ENCODE assay signal across 32 mouse cellular contexts in genomic region chr1:171535194-171535593, GRCm38 (mm10). TPM values are rescaled to one million over a fixed set of nuclear protein-coding genes. Genes with fewer than 3 reads are reported as not detected.
"Had no signal": no experiment of that assay in that cellular context is flagged by ENCODE, and none has a peak within 500 bp of the region (broad histone marks: within the 10 kb centered on the region; RNA-seq: fewer than 3 reads in every experiment).

TSS of gene Itln1 (minus strand) at chr1:171535294.

- H3K27me3 ChIP-seq: embryonic facial prominence, embryonic 12.5 days; embryonic facial prominence, embryonic 13.5 days; embryonic facial prominence, embryonic 15.5 days; forebrain, embryonic 12.5 days; forebrain, embryonic 13.5 days; forebrain, embryonic 15.5 days had no signal

- H3K27ac ChIP-seq: embryonic facial prominence, embryonic 12.5 days; embryonic facial prominence, embryonic 13.5 days; embryonic facial prominence, embryonic 15.5 days; forebrain, embryonic 10.5 days; forebrain, embryonic 12.5 days; forebrain, embryonic 13.5 days; forebrain, embryonic 15.5 days; gastrocnemius, adult 2 months; heart, adult 2 months had no signal

- DNase-seq: cerebellum, adult 2 months; cerebellum, adult 8-10 months; cerebellum, adult 9-10 months; cerebellum, adult 9-11 months; cerebellum, postnatal 10 days; cerebellum, postnatal 14 days; cerebellum, postnatal 25 days; cerebellum, postnatal 36 days; embryo, embryonic 11 days; forebrain, postnatal 0 days; gastrocnemius, adult 2 months; gastrocnemius, postnatal 10 days; gastrocnemius, postnatal 14 days; gastrocnemius, postnatal 25 days; gastrocnemius, postnatal 36 days; heart, adult 11 months; heart, adult 18-20 months; heart, adult 2 months had no signal

- H3K36me3 ChIP-seq: embryonic facial prominence, embryonic 12.5 days; embryonic facial prominence, embryonic 13.5 days; embryonic facial prominence, embryonic 15.5 days; forebrain, embryonic 10.5 days; forebrain, embryonic 12.5 days; forebrain, embryonic 15.5 days had no signal

- H3K9me3 ChIP-seq: embryonic facial prominence, embryonic 15.5 days had no signal

- ATAC-seq: forebrain, embryonic 13.5 days; forebrain, embryonic 14.5 days; forebrain, embryonic 15.5 days; forebrain, embryonic 16.5 days; forebrain, postnatal 0 days had no signal

- H3K4me2 ChIP-seq: embryonic facial prominence, embryonic 12.5 days; embryonic facial prominence, embryonic 13.5 days; embryonic facial prominence, embryonic 15.5 days; forebrain, embryonic 12.5 days; forebrain, embryonic 13.5 days; forebrain, embryonic 15.5 days had no signal

- H3K4me3 ChIP-seq: embryonic facial prominence, embryonic 12.5 days; embryonic facial prominence, embryonic 13.5 days; embryonic facial prominence, embryonic 15.5 days; erythroblast, embryonic 14.5 days; forebrain, embryonic 10.5 days; forebrain, embryonic 12.5 days; forebrain, embryonic 13.5 days; forebrain, embryonic 15.5 days; gastrocnemius, adult 2 months; heart, adult 2 months had no signal

- H3K4me1 ChIP-seq: embryonic facial prominence, embryonic 12.5 days; embryonic facial prominence, embryonic 13.5 days; embryonic facial prominence, embryonic 15.5 days; forebrain, embryonic 10.5 days; forebrain, embryonic 12.5 days; forebrain, embryonic 13.5 days; forebrain, embryonic 15.5 days had no signal

- H3K9ac ChIP-seq: embryonic facial prominence, embryonic 12.5 days; embryonic facial prominence, embryonic 13.5 days; embryonic facial prominence, embryonic 15.5 days; forebrain, embryonic 12.5 days; forebrain, embryonic 13.5 days; forebrain, embryonic 15.5 days; forebrain, postnatal 0 days had no signal

RNA-seq across cellular contexts. Expression of gene Itln1, which starts in this region (rescaled TPM):
- polyA plus RNA-seq: cerebellum, adult 2 months; cortical plate, adult 2 months; embryonic facial prominence, embryonic 11.5 days; embryonic facial prominence, embryonic 12.5 days; embryonic facial prominence, embryonic 13.5 days; erythroblast, embryonic 14.5 days; forebrain, embryonic 10.5 days; forebrain, embryonic 11.5 days; forebrain, embryonic 12.5 days; forebrain, embryonic 13.5 days; forebrain, embryonic 14.5 days; forebrain, embryonic 15.5 days; forebrain, embryonic 16.5 days; forebrain, postnatal 0 days; frontal cortex, adult 2 months had no signal
